17 mouse cellular contexts compared by ENCODE assay signal in genomic region chr15:31238611-31239010, GRCm38 (mm10).
"Had no signal": no experiment of that assay in that cellular context is flagged by ENCODE, and none has a peak within 500 bp of the region (broad histone marks: within the 10 kb centered on the region; RNA-seq: fewer than 3 reads in every experiment).

No protein-coding gene starts in this region.

- H3K27me3 ChIP-seq: limb, embryonic 13.5 days; liver, embryonic 13.5 days; lung, embryonic 15.5 days; megakaryocyte, embryonic 14.5 days; midbrain, embryonic 15.5 days; neural tube, embryonic 13.5 days had no signal

- DNase-seq: kidney, adult 9 months; kidney, postnatal 4 days; left cerebral cortex, postnatal 4 days; liver, embryonic 13.5 days; lung, postnatal 14 days; retina, postnatal 1 day; right cerebral cortex, postnatal 4 days; spleen, adult 18-20 months; thymus, adult 18-20 months; thymus, postnatal 14 days had no signal

- H3K9me3 ChIP-seq: liver, embryonic 13.5 days; lung, embryonic 15.5 days; megakaryocyte, embryonic 14.5 days; midbrain, embryonic 15.5 days had no signal

- H3K36me3 ChIP-seq: midbrain, embryonic 15.5 days had no signal

- H3K4me1 ChIP-seq: midbrain, embryonic 15.5 days; neural tube, embryonic 13.5 days had no signal

- H3K27ac ChIP-seq: layer of hippocampus, adult 2 months; limb, embryonic 13.5 days; liver, embryonic 13.5 days; lung, embryonic 15.5 days; midbrain, embryonic 15.5 days; neural tube, embryonic 13.5 days had no signal

- H3K9ac ChIP-seq: limb, embryonic 13.5 days; liver, embryonic 13.5 days; lung, embryonic 15.5 days; midbrain, embryonic 15.5 days; neural tube, embryonic 13.5 days had no signal

- ATAC-seq: midbrain, embryonic 15.5 days had no signal

- H3K4me2 ChIP-seq: limb, embryonic 13.5 days; liver, embryonic 13.5 days; lung, embryonic 15.5 days; midbrain, embryonic 11.5 days; midbrain, embryonic 15.5 days; neural tube, embryonic 13.5 days had no signal

- H3K4me3 ChIP-seq: layer of hippocampus, adult 2 months; limb, embryonic 13.5 days; liver, embryonic 13.5 days; lung, embryonic 15.5 days; megakaryocyte, embryonic 14.5 days; midbrain, embryonic 15.5 days; neural tube, embryonic 13.5 days had no signal
